In the genomic region with DNA sequence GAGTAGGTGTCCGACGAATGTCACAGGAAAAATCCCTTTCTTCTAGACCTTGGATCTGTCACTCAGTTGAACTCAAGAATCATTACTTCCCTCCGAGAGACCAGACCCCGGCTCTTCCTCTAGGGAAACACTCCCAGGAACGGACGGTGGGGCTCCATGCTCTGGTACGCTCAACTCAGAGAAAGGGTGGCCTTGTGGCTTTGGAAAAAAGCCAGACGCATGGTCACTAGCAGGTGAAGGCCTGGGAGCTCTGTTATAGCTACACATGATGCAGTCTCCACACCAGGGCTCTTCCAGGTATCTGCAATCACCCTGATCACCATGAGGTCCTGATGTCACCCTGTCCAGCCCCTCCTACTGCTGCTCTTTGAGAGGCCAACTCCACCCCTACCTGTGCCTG, we compare ENCODE assay signal across 15 mouse cellular contexts. TPM values are rescaled to one million over a fixed set of nuclear protein-coding genes. Genes with fewer than 3 reads are reported as not detected.
"Had no signal": no experiment of that assay in that cellular context is flagged by ENCODE, and none has a peak within 500 bp of the region (broad histone marks: within the 10 kb centered on the region; RNA-seq: fewer than 3 reads in every experiment).

No protein-coding gene starts in this region.

- H3K27ac ChIP-seq: left cerebral cortex, adult 2 months; limb, embryonic 12.5 days; liver, embryonic 13.5 days; midbrain, embryonic 13.5 days; neural tube, embryonic 12.5 days; stomach, embryonic 15.5 days had no signal

- H3K4me3 ChIP-seq: left cerebral cortex, adult 2 months; limb, embryonic 12.5 days; liver, embryonic 13.5 days; midbrain, embryonic 13.5 days; myocyte; neural tube, embryonic 12.5 days; stomach, embryonic 15.5 days had no signal

- H3K9me3 ChIP-seq: limb, embryonic 12.5 days; liver, embryonic 13.5 days; midbrain, embryonic 13.5 days; neural tube, embryonic 12.5 days; stomach, embryonic 15.5 days had no signal

- H3K27me3 ChIP-seq: liver, embryonic 13.5 days; midbrain, embryonic 13.5 days; neural tube, embryonic 12.5 days; stomach, embryonic 15.5 days had no signal

- DNase-seq: kidney, adult 8-10 months; kidney, postnatal 25 days; liver; liver, embryonic 13.5 days; liver, postnatal 0 days; right cerebral cortex, postnatal 14 days; thymus, adult 2 months; thymus, postnatal 36 days had no signal

- H3K36me3 ChIP-seq: limb, embryonic 12.5 days; liver, embryonic 13.5 days; neural tube, embryonic 12.5 days; stomach, embryonic 15.5 days had no signal

- H3K9ac ChIP-seq: limb, embryonic 12.5 days; liver, embryonic 13.5 days; liver, postnatal 0 days; midbrain, embryonic 13.5 days; neural tube, embryonic 12.5 days; stomach, embryonic 15.5 days had no signal

- ATAC-seq: liver, postnatal 0 days; midbrain, embryonic 13.5 days had no signal

- H3K4me2 ChIP-seq: limb, embryonic 12.5 days; liver, embryonic 13.5 days; midbrain, embryonic 13.5 days; neural tube, embryonic 12.5 days; stomach, embryonic 15.5 days had no signal

RNA-seq across cellular contexts. Expression of gene Cux2, which starts 35.2 kb away (rescaled TPM):
- total RNA-seq: megakaryocyte-erythroid progenitor cell, adult 5-6 weeks had no signal
